Mouse (Mus musculus) retina, adult 2 months (tissue): ENCODE results near the gene Kcnk3.

ENCODE experiments used
- DNase-seq: peaks from one replicate; pipeline ENCODE4 v3.0.0-alpha.2; 2012; ENCODE audit warnings: low read depth, low spot score

Kcnk3 gene

DNA sequence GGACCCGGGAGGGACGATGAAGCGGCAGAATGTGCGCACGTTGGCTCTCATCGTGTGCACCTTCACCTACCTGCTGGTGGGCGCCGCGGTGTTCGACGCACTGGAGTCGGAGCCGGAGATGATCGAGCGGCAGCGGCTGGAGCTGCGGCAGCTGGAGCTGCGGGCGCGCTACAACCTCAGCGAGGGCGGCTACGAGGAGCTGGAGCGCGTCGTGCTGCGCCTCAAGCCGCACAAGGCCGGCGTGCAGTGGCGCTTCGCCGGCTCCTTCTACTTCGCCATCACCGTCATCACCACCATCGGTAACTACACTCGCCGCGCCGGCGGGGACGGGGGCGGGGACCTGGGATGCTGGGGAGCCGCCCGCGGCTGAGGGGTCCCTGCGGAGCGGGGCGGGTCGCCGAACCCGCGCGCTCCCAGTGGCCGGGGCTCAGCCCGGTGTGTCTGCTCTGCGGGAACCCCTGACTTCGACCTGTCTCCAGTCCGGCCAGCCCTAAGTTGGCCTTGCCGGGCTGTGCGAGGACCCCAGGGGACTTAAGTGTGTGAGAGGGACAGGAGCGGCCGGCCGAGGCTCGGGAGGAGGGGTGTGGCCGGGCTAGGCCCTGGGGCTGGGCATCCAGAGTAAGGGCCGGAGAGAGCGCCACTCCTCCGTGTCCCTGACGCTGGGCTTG is 465 bp downstream of the Kcnk3 start:
- DNase-seq: no peak

- no peak for DNase-seq
Measured at GRCm38 (mm10) chr5:30589069-30589468, 1.1 kb downstream of the Kcnk3 start.

- no peak for DNase-seq
Measured at GRCm38 (mm10) chr5:30589546-30589945, 1.6 kb downstream of the Kcnk3 start.

GRCm38 (mm10) chr5:30590231-30590630 is 2.3 kb downstream of the Kcnk3 start:
- no peak for DNase-seq

DNA sequence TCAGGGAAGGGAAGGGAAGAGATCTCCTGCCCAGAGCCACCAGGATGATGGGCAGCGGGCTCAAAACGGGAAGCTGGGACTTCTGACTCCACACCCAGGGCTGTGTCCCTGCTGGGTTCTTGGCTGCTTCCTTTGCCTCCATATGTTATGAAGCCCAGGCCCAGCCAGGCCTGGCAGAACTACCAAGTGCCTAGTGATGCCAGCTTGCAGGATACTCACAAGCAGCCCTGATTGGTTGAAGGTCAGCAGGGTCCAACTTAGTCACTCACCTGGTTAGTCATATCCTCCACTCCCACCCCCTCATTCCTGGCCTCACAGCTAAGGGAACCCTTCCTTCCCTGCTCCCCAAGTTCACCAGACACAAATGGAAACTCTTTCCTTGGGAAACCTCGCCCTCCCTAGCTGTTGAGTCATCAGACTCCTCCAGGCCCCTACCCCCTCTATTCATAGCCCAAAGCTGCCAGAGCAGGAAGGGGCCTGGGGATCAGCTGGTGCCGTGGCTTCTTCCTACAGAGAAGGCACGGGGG is 3.3 kb downstream of the Kcnk3 start:
- DNase-seq: no peak

- DNase-seq: no peak
Measured at GRCm38 (mm10) chr5:30591786-30592185, 3.8 kb downstream of the Kcnk3 start.

GRCm38 (mm10) chr5:30592279-30592980 is 4.5 kb downstream of the Kcnk3 start:
- no peak for DNase-seq

DNA sequence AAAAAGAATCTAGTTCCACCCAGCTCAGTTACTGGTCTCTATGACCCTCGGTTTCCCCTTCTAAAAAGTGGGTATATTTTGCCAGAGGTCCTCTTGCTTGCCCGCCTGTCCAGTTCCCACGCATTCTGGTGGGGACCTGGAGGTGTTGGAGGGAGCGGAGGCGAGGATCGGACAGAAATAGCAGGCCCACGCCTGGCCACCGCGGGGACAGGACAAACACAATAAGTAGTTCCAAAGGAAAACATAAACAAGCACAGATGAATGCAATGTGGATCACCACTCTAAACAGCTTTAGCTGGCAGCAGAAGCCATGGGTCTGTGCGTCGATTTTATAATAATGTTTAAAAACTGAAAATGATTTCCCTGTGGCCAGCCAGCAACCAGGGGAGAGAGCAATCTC is 5.4 kb downstream of the Kcnk3 start:
- no peak for DNase-seq

DNA sequence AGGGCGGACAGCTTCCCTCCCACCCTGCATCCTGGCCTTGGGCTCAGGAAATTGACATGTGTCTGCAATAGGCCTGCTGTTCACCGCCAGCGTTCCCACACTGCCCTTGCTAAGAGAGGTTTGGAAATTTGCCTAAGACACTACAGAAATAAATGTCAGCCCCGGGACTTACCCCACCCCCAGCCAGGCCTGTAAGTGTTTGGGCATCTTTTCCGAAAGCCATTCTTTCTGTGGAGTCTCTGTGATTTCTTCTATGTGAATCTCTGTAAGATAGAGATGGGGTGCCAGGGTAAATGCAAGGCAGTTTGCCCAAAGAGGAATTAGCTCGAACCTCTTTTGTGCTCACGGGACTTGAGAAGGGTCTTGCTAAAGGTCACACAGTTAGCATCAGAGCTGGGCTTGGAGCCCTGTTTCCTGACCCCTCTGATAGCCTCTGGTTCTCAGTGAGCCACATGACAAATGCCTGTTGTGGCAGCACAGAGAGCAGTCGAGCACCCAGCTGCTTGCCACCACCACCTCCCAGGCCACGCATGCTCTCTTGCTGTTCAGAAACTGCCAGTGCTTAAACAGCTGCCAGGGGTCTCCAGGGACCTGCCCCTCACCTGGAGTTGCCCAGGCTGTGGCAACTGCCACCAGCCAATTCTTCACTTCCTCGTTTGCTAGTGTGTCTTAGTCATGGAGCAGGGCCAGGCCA is 6.0 kb downstream of the Kcnk3 start:
- DNase-seq: no peak

GRCm38 (mm10) chr5:30594953-30595560 is 7.1 kb downstream of the Kcnk3 start:
- no peak for DNase-seq

DNA sequence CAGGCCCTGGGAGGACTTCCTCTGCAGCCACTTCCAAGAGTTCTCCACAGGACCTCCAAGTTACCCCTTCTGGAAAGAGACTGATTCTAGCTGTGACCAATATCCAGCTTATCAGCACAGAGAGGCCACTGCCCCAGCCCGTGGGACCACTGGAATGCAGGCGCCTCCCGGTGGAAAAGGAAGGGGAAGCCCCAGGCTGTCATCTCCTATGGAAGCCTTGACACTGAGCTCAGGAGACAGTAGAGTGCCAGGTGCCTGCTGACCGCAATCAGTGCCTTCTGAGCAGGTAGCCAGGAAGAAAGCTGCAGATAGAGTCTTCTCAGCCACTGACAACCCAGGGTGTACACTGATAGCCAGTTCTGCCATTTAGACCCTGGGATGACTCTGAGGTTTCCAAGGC is 13.4 kb downstream of the Kcnk3 start:
- DNase-seq: no peak

GRCm38 (mm10) chr5:30603255-30603654 is 15.3 kb downstream of the Kcnk3 start:
- no peak for DNase-seq

DNA sequence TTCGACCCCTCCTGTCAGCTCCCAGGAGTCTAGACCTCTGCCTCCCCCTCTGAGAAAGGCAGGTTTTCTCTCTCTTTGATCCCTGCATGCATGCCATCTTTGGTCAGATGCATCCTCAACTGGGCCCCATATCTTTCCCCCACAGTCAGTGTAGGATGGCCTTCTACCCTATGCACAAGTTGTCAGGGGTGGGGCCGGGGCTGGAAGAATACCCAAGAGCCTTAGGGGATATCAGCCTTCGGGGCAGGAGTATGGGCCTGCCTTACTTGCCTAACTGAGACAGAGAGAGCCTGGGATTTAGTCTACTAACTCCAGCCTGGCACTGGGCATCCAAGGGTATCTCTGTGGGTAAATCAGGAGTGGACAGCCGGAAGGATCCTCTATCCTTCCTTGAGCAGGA is 16.0 kb downstream of the Kcnk3 start:
- no peak for DNase-seq

GRCm38 (mm10) chr5:30604769-30605188 is 16.8 kb downstream of the Kcnk3 start:
- no peak for DNase-seq

GRCm38 (mm10) chr5:30605649-30606048 is 17.7 kb downstream of the Kcnk3 start:
- no peak for DNase-seq

DNA sequence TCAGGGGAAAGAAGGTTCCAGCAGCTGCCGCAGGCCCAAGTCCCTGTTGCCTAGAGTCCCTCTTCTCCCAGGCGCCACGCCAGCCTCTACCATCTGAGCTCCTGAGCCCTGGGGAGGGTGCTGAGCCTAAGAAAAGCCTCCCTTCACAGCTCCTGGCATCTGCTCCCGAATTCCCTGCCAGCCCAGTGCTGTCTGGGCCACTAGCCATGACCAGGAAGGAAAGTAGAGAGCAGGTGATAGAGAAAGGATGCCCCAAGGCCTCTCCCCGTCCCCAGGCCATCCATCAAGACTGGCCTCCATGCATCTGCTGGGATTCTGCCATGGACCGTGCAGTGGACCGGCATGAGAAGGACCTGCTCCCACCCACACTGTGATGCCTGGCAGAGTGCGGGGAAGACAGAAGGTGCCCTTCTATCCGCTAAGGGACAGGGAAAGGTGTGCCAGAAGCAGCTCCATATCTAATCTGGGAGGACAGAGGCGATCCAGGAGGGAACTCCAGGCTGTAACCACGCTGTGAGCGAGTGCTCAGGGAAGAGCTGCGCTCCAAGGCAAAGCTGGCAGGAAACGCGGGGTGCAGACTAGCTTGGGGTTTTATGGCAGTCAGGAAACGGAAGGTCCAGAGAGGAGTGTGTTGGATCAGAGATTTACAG is 18.6 kb downstream of the Kcnk3 start:
- DNase-seq: no peak

DNA sequence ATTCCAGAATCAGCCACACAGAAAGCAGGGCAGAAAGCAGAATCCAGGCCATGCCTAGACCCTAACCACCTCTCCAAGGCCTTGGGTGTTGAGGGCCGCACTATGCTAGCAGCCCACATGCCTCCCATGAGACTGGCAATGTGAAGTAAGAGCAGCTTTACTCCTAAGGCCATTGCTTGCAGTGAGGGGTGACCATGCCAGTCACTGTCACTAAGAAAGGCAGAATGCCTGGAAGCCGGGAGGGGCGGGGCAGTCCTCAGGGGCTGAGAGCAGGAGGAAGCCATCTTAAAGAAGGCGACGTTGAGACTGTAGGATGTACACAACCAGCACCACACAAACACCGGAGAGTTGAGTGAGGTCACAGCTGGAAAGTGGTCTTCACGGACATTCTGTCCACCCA is 21.1 kb downstream of the Kcnk3 start:
- DNase-seq: no peak

DNA sequence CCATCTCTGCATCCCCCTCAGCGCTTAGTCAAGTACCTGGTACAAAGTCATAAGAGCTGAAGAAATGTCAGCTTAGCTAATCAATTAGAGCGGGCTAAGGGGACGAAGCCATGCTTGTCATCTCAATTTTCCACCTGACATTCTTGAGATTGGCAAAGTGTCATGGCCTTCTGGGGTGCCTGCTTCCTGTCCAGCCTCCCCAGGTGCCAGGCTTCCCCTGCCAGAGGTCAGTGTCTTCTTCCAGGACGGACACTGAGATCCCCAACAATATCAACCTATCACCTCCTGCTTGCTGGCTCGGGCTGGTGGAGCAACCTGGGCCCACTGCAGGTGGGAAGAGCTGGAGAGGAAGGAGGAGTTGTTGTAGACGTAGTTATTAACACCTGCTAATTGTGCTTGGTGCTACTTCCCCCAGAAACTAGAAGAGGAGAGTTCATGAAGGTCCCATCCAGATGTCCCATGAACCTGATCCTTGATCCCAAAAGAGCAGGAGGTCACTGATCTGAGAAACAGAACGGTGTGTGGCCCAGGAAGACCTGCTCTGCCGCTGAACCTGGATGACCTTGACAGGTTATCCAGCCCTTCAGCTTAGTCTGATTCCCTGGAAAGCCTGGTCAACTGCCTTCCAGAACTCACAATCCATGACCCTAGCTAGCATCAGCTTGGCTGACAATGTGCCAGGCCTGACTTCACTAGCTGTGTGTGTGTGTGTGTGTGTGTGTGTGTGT is 22.1 kb downstream of the Kcnk3 start:
- no peak for DNase-seq

- DNase-seq: no peak
Measured at GRCm38 (mm10) chr5:30611091-30611490, 23.1 kb downstream of the Kcnk3 start.

- no peak for DNase-seq
Measured at GRCm38 (mm10) chr5:30611689-30612088, 23.7 kb downstream of the Kcnk3 start.

- no peak for DNase-seq
Measured at GRCm38 (mm10) chr5:30612575-30612974, 24.6 kb downstream of the Kcnk3 start.
